Mouse (Mus musculus) adrenal gland, adult 2 months (tissue): ENCODE measurements around the gene Bsph1. TPM values are rescaled to one million over a fixed set of nuclear protein-coding genes. Genes with fewer than 3 reads are reported as not detected.
A peak's percentile ranks its signal among the peaks of the same experiment; 100 is the strongest.
"Not testable (repeated sequence)": the region's sequence is repeated elsewhere in the genome, so short reads cannot be mapped to it uniquely, and the experiment has no call there.

ENCODE experiments used
- DNase-seq: peaks from one replicate; pipeline ENCODE4 v3.0.0; 2021
- long read RNA-seq: library from polyadenylated mRNA; stranded (forward); transcript quantifications from one replicate; pipeline ENCODE4 v2.0.0, GENCODE M21; 2021
- polyA plus RNA-seq: library from polyadenylated mRNA; depleted of rRNA; stranded (reverse); fragments of >200 nt; gene quantifications from 2 replicates; pipeline ENCODE4 v1.2.3, GENCODE M21; 2012; rRNA removed
- total RNA-seq, 2 experiments: library from RNA; stranded (reverse); gene quantifications; 2 replicates each; pipeline ENCODE4 v1.2.3; 2021

Bsph1 gene
- total RNA-seq (not detected), polyA plus RNA-seq (not detected in 2 replicates)
- long read RNA-seq: 0 reads

DNA sequence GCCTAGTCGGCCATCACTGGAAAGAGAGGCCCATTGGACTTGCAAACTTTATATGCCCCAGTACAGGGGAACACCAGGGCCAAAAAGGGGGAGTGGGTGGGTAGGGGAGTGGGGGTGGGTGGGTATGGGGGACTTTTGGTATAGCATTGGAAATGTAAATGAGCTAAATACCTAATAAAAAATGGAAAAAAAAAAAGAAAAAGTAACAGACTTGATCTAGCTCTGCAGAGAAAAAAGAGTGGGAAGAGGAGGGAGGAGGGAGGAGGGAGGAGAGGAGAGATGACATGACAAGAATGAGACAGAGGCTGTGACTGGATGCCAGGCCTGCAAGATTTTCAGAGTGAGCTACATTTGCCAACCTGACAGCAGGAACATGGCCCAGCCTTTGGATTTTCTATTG, at the start of gene Bsph1:
Gene Bsph1 (plus strand): TSS at position 301 of the 400 bp plus-strand sequence.
- not testable (repeated sequence) for DNase-seq

GRCm38 (mm10) chr7:13511539-13511938, 60.9 kb downstream of the Bsph1 start:
- peak; percentile 32 for DNase-seq

Other genes starting within 250 kb of the Bsph1 start
- gene Vmn1r89, start 237.8 kb upstream of the Bsph1 start, total RNA-seq: not detected
- not detected in 2 replicates for gene Vmn1r89, start 237.8 kb upstream of the Bsph1 start, polyA plus RNA-seq
- gene Lig1, start 173.6 kb upstream of the Bsph1 start, total RNA-seq: 10 to 100 TPM in 1 of 2 experiments, 1 to 10 TPM in 1; 8.2 to 11.8 TPM
- gene Lig1, start 173.6 kb upstream of the Bsph1 start, polyA plus RNA-seq: 3.5 and 4.0 TPM in 2 replicates
- gene Zswim9, start 172.1 kb upstream of the Bsph1 start, total RNA-seq: 10 to 100 TPM in 1 of 2 experiments, 1 to 10 TPM in 1; 7.4 to 10.4 TPM
- gene Zswim9, start 172.1 kb upstream of the Bsph1 start, polyA plus RNA-seq: 5.6 and 5.8 TPM in 2 replicates
- gene Pla2g4c, start 126.2 kb upstream of the Bsph1 start, total RNA-seq: under 1 TPM; 0.35 to 0.41 TPM
- 0.12 TPM in 1 of 2 replicates, not detected in the other for gene Pla2g4c, start 126.2 kb upstream of the Bsph1 start, polyA plus RNA-seq
- not detected for gene Cabp5, start 52.7 kb upstream of the Bsph1 start, total RNA-seq
- gene Cabp5, start 52.7 kb upstream of the Bsph1 start, polyA plus RNA-seq: not detected in 2 replicates
- not detected for gene Bsph2, start 120.2 kb downstream of the Bsph1 start, total RNA-seq
- not detected in 2 replicates for gene Bsph2, start 120.2 kb downstream of the Bsph1 start, polyA plus RNA-seq
- gene Sult2a5, start 173.1 kb downstream of the Bsph1 start, total RNA-seq: not detected
- gene Sult2a5, start 173.1 kb downstream of the Bsph1 start, polyA plus RNA-seq: not detected in 2 replicates